Mouse (Mus musculus): ENCODE data around the gene Rpl22l1. TPM values are rescaled to one million over a fixed set of nuclear protein-coding genes. Genes with fewer than 3 reads are reported as not detected.
"Not testable (repeated sequence)": the region's sequence is repeated elsewhere in the genome, so short reads cannot be mapped to it uniquely, and the experiment has no call there.

Gene Rpl22l1
- polyA plus RNA-seq, 1 experiment from 2014 or later: 407 TPM

GRCm38 (mm10) chr3:28843231-28843630, 38.0 kb downstream of the Rpl22l1 start:
- H3K9me3 ChIP-seq: no peaks in the 10 kb centered on the region
- H3K4me1 ChIP-seq: no peaks in the 10 kb centered on the region
- no peak overlapping the region for H3K9ac ChIP-seq
- H3K36me3 ChIP-seq: no peaks in the 10 kb centered on the region
- 45% methylated on average over 8 of the region's 8 CpGs for WGBS
- ATAC-seq (ENCODE audit: insufficient number of reproducible peaks, low FRiP score, low TSS enrichment, low read depth): no peak
- no peak overlapping the region for H3K4me3 ChIP-seq
- no peak overlapping the region for H3K27ac ChIP-seq
- H3K4me2 ChIP-seq: no peak overlapping the region
- H3K27me3 ChIP-seq: no peaks in the 10 kb centered on the region

- Histone ChIP-seq H3K4me1 (no peaks in the 10 kb centered on the region), H3K9ac (no peak overlapping the region), H3K4me3 (no peak overlapping the region), H3K4me2 (no peak overlapping the region), H3K27ac (no peak overlapping the region), H3K27me3 (no peaks in the 10 kb centered on the region), H3K36me3 (no peaks in the 10 kb centered on the region), H3K9me3 (no peaks in the 10 kb centered on the region)
- no peak for ATAC-seq (ENCODE audit: insufficient number of reproducible peaks, low FRiP score, low TSS enrichment, low read depth)
Measured at GRCm38 (mm10) chr3:28847115-28847514, 41.9 kb downstream of the Rpl22l1 start.

- H3K4me3 ChIP-seq; H3K9ac ChIP-seq; H3K9me3 ChIP-seq; H3K4me2 ChIP-seq; H3K36me3 ChIP-seq; H3K27ac ChIP-seq; H3K4me1 ChIP-seq; ATAC-seq (ENCODE audit: insufficient number of reproducible peaks, low FRiP score, low TSS enrichment, low read depth); H3K27me3 ChIP-seq: not testable (repeated sequence)
- 84% methylated on average over 3 of the region's 3 CpGs for WGBS
Measured at GRCm38 (mm10) chr3:28852174-28852573, 46.9 kb downstream of the Rpl22l1 start.

Other genes with a start within 250 kb of the Rpl22l1 start
- gene Slc2a2, start 107.5 kb upstream of the Rpl22l1 start, polyA plus RNA-seq (2015; fragmentation: Nextera tagmentation; extraction: Ambion mirVana): 0.02 and 0.12 TPM in 2 replicates
- 6.3 and 7.2 TPM in 2 replicates for gene Eif5a2, start 24.2 kb upstream of the Rpl22l1 start, polyA plus RNA-seq (2015; fragmentation: Nextera tagmentation; extraction: Ambion mirVana)
- not detected in 2 replicates for gene Gm1527, start 87.2 kb downstream of the Rpl22l1 start, polyA plus RNA-seq (2015; fragmentation: Nextera tagmentation; extraction: Ambion mirVana)